Mouse (Mus musculus) neural tube, embryonic 11.5 days (tissue): ENCODE data around the gene Krt90. TPM values are rescaled to one million over a fixed set of nuclear protein-coding genes. Genes with fewer than 3 reads are reported as not detected.

ENCODE experiments used
- ATAC-seq: fragments of 200-750 bp; cut with Nextera tagmentation; 2 replicates; pipeline ENCODE4 v1.8.0; 2017; ENCODE audit warnings: moderate number of reproducible peaks, mild to moderate bottlenecking, moderate TSS enrichment, moderate library complexity; ENCODE audit not compliant: insufficient read depth, low FRiP score, low TSS enrichment
- DNase-seq: peaks from one replicate; pipeline ENCODE4 v3.0.0-alpha.2; 2015; ENCODE audit warnings: low spot score
- H3K27ac ChIP-seq: fragments of 300-500 bp; sonication (generic); 2 replicates; pipeline ENCODE4 v1.5.1; 2014; ENCODE audit warnings: low read depth, mild to moderate bottlenecking, low read length
- H3K27me3 ChIP-seq: fragments of 300-500 bp; sonication (generic); 2 replicates; pipeline ENCODE4 v1.6.1; 2014; ENCODE audit warnings: mild to moderate bottlenecking, low read length, mixed read lengths; ENCODE audit not compliant: control insufficient read depth, insufficient read depth
- H3K36me3 ChIP-seq: fragments of 300-500 bp; sonication (generic); 2 replicates; pipeline ENCODE4 v1.6.1; 2014; ENCODE audit warnings: mild to moderate bottlenecking, low read length, moderate library complexity, mixed read lengths; ENCODE audit not compliant: control insufficient read depth, insufficient read depth
- H3K4me1 ChIP-seq: fragments of 300-500 bp; sonication (generic); 2 replicates; pipeline ENCODE4 v1.6.1; 2014; ENCODE audit warnings: low read length, mixed read lengths; ENCODE audit not compliant: control insufficient read depth, insufficient read depth
- H3K4me2 ChIP-seq: fragments of 300-500 bp; sonication (generic); 2 replicates; pipeline ENCODE4 v1.6.1; 2014; ENCODE audit warnings: low read depth, mild to moderate bottlenecking, moderate library complexity
- H3K4me3 ChIP-seq: fragments of 300-500 bp; sonication (generic); 2 replicates; pipeline ENCODE4 v1.5.1; 2014; ENCODE audit warnings: low read depth, low read length
- H3K9ac ChIP-seq: fragments of 300-500 bp; sonication (generic); 2 replicates; pipeline ENCODE4 v1.6.1; 2014; ENCODE audit warnings: mild to moderate bottlenecking, low read length
- H3K9me3 ChIP-seq: fragments of 300-500 bp; sonication (generic); 2 replicates; pipeline ENCODE4 v1.6.1; 2016; ENCODE audit warnings: low read length; ENCODE audit not compliant: control insufficient read depth
- WGBS: fragments of 180-500 bp; shearing (Covaris S2); extraction: QIAGEN DNeasy Blood & Tissue Kit; methylation state at CpG from one replicate; pipeline ENCODE4 v1.1.7; 2014; 5-methylcytosine and 5-hydroxymethylcytosine counted together
- polyA plus RNA-seq: library from polyadenylated mRNA; unstranded; fragments of >200 nt; fragmentation: Nextera tagmentation; extraction: Ambion mirVana; gene quantifications from 2 replicates; pipeline ENCODE4 v1.2.1, GENCODE M21; 2014

Krt90 gene
- polyA plus RNA-seq, 1 experiment from 2014 or later = 0.37 TPM

DNA sequence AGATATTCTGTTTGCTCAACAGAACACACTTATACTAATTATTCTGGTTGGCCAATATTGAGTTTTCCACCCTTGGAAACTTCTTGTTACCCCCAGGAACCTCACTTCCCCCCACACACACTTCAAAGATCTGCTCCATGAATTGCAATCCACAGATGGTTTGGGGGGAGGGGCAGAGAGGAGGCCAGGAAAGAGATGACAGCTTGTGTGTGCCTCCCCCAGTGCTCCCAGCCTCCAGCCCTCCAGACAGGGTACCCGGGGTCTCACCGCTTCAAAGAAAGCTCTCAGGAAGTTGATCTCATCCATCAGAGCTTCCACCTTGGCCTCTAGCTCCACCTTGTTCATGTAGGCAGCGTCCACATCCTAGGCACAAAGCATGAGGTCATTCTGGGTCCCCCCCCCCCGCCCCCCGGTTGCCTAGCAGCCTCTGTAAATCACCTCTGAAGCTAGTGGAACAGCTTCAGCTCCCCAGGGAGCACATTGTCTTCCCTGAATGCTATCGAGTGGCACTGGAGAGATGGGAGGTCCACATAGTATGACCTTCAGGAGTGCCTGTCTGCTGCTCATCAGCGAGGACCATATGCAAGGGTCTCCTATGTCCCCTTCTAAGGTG, 4.6 kb downstream of the Krt90 start:
- no peaks in the 10 kb centered on the region for H3K9me3 ChIP-seq
- H3K4me2 ChIP-seq = no peak overlapping the region
- ATAC-seq = peak; percentile 27; the same call in 1 of the 2 replicates
- H3K36me3 ChIP-seq = no peaks in the 10 kb centered on the region
- WGBS = 2% methylated on average over 7 of the region's 7 CpGs
- H3K9ac ChIP-seq = no peak overlapping the region
- no peaks in the 10 kb centered on the region for H3K27me3 ChIP-seq
- no peak overlapping the region for H3K4me3 ChIP-seq
- DNase-seq = peak; percentile 63
- no peak overlapping the region for H3K27ac ChIP-seq
- H3K4me1 ChIP-seq = peaks cover 4% of the 10 kb centered on the region; the same call in 1 of the 2 replicates

DNA sequence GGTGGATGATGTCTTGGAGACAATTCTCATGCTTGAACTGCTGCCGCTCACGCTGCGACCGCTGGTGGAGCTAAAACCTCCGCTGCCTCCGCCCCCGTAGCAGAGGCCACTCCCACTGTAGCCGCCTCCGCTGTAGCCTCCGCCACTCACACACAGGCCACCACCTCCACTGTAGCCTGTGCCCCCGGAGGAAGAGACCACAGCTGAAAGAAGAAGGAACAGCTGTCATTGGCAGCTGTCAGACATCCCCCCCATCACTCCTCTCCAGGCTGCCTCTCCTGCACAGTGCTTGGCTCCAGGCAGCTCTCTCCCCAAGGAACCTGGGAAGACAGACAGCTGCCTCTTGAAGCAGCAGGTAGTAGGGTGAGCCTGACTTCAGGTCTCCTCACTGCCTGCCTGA, 9.6 kb downstream of the Krt90 start:
- no peak overlapping the region for H3K9ac ChIP-seq
- DNase-seq (peak; percentile 65), ATAC-seq (peak; percentile 72)
- H3K4me1 ChIP-seq = peaks cover 6% of the 10 kb centered on the region; the same call in 1 of the 2 replicates
- H3K4me2 ChIP-seq = peak overlapping the region; percentile 17; the same call in 1 of the 2 replicates
- no peaks in the 10 kb centered on the region for H3K9me3 ChIP-seq
- H3K27me3 ChIP-seq = no peaks in the 10 kb centered on the region
- no peaks in the 10 kb centered on the region for H3K36me3 ChIP-seq
- H3K4me3 ChIP-seq = no peak overlapping the region
- 2% methylated on average over 11 of the region's 11 CpGs for WGBS
- no peak overlapping the region for H3K27ac ChIP-seq

DNA sequence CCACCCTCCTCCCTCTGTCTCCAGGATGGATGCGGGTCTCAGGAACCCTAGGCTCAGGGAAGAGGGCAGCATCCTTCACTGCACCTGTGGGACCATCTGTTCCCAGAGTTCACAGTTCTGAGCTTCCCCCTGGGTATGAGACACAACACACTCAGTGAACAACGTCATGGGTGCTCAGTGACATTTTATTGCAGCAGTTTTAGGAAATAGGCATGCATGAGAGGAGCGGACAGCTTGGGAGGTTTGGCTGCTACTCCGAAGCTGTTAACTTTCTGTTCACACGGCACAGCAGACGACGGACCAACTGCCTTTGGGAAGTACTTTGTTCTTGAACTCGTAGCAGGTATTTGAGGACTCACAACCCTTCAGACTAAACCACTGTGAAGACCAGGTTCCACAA, 10.6 kb downstream of the Krt90 start:
- no peak for DNase-seq
- no peak for ATAC-seq

DNA sequence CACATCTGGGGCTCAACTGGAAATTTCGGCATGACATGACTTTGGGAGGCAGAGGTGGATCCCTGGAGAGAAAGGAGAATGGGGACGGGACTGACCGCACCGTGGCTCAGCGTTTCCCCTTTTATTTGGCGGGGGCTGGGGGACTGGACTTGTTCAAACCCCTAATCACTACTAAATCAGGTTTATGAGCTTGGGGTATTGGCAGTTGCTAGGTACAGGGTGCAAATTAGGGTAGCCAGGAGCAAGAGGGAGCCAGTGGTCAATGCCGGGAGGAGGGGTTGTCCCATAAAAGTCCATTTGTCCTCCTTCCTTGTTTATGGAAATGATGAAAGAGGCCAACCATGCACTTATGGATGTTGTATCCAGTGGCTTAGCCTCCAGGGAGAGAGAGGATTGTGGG, 12.2 kb downstream of the Krt90 start, which contains the start of gene Krt82:
Krt82 (minus strand) TSS at position 101 of the 400 bp plus-strand sequence.
- Histone ChIP-seq H3K9ac (no peak within 1 kb of the TSS), H3K27ac (no peak within 1 kb of the TSS), H3K36me3 (no peaks in the 10 kb centered on the region), H3K4me2 (no peak within 1 kb of the TSS), H3K9me3 (no peaks in the 10 kb centered on the region), H3K4me1 (0 out of 2 replicates have a peak, but pooled peaks cover 4% of the 10 kb centered on the region), H3K4me3 (no peak within 1 kb of the TSS), H3K27me3 (no peaks in the 10 kb centered on the region)
- WGBS = 61% methylated on average over 7 of the region's 7 CpGs
- DNase-seq (no peak), ATAC-seq (no peak)

More for the DNA sequence above, 10.6 kb downstream of the Krt90 start:
- H3K4me1 ChIP-seq = 0 out of 2 replicates have a peak, but pooled peaks cover 4% of the 10 kb centered on the region
- no peaks in the 10 kb centered on the region for H3K9me3 ChIP-seq
- H3K4me2 ChIP-seq = no peak overlapping the region
- no peak overlapping the region for H3K9ac ChIP-seq
- no peaks in the 10 kb centered on the region for H3K36me3 ChIP-seq
- H3K27ac ChIP-seq = no peak overlapping the region
- WGBS = 76% methylated on average over 8 of the region's 8 CpGs
- H3K27me3 ChIP-seq = no peaks in the 10 kb centered on the region
- no peak overlapping the region for H3K4me3 ChIP-seq

DNA sequence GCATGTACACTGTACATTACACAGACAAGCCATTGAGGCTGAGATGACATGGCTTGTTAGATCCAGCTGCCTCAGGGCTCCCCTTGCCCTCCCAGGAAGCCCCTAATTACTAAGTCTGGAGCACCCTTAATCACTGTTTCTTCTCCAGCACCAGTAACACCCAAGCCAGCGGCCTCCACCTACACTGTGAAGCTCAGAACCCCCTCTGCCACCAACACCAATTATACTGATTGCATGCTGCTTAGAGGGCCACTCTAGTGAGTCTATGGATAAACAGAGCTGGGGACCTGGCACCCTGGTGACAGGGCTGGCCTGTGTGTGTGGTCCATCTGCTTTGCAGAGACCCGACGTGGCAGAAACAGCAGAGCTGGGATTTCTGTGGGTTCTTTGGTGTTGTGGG, 18.3 kb downstream of the Krt90 start:
- no peaks in the 10 kb centered on the region for H3K27me3 ChIP-seq
- 51% methylated on average over 3 of the region's 3 CpGs for WGBS
- H3K4me3 ChIP-seq = no peak overlapping the region
- H3K36me3 ChIP-seq = no peaks in the 10 kb centered on the region
- no peak overlapping the region for H3K27ac ChIP-seq
- H3K4me1 ChIP-seq = no peaks in the 10 kb centered on the region
- no peak overlapping the region for H3K9ac ChIP-seq
- ATAC-seq (no peak), DNase-seq (no peak)
- H3K4me2 ChIP-seq = no peak overlapping the region
- H3K9me3 ChIP-seq = no peaks in the 10 kb centered on the region

- no peaks in the 10 kb centered on the region for H3K9me3 ChIP-seq
- no peaks in the 10 kb centered on the region for H3K27me3 ChIP-seq
- WGBS = 58% methylated on average over 9 of the region's 9 CpGs
- H3K4me3 ChIP-seq = no peak overlapping the region
- ATAC-seq (no peak), DNase-seq (no peak)
- H3K9ac ChIP-seq = no peak overlapping the region
- H3K4me1 ChIP-seq = no peaks in the 10 kb centered on the region
- H3K27ac ChIP-seq = no peak overlapping the region
- no peak overlapping the region for H3K4me2 ChIP-seq
- no peaks in the 10 kb centered on the region for H3K36me3 ChIP-seq
These were observed 20.2 kb downstream of the Krt90 start for GRCm38 (mm10) chr15:101542543-101542942.

DNA sequence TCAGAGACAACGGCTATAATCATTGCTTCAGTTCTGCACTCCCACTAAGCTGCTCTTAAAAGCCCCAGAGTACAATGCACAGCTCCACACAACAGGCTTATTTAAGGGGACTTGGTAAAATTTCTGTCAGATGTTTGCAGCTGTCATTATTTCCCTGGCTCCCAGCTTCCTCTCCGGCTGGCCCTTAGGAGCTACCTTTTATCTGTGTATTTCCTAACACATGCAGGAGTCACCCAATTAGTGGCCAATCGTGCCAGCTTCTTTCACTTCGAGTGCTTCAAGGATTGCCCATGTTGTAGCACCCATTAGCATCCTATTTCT, 24.2 kb downstream of the Krt90 start:
- Histone ChIP-seq H3K4me1 (no peaks in the 10 kb centered on the region; the same call in 1 of the 2 replicates), H3K9me3 (no peaks in the 10 kb centered on the region), H3K27me3 (no peaks in the 10 kb centered on the region), H3K9ac (no peak overlapping the region), H3K4me2 (no peak overlapping the region), H3K27ac (no peak overlapping the region), H3K4me3 (no peak overlapping the region), H3K36me3 (no peaks in the 10 kb centered on the region)
- WGBS = 64% methylated on average over 4 of the region's 4 CpGs
- no peak for DNase-seq
- no peak for ATAC-seq

GRCm38 (mm10) chr15:101537864-101538579, 24.7 kb downstream of the Krt90 start:
- no peak overlapping the region for H3K27ac ChIP-seq
- 40% methylated on average over 7 of the region's 7 CpGs for WGBS
- no peak overlapping the region for H3K4me3 ChIP-seq
- ATAC-seq = no peak
- H3K4me2 ChIP-seq = no peak overlapping the region
- H3K4me1 ChIP-seq = no peaks in the 10 kb centered on the region; the same call in 1 of the 2 replicates
- no peaks in the 10 kb centered on the region for H3K27me3 ChIP-seq
- DNase-seq = no peak
- no peaks in the 10 kb centered on the region for H3K9me3 ChIP-seq
- no peaks in the 10 kb centered on the region for H3K36me3 ChIP-seq
- no peak overlapping the region for H3K9ac ChIP-seq
